Mouse (Mus musculus) hindbrain, postnatal 0 days (tissue): Measurements from ENCODE around the gene Wfdc8. TPM values are rescaled to one million over a fixed set of nuclear protein-coding genes. Genes with fewer than 3 reads are reported as not detected.
"Not testable (repeated sequence)": the region's sequence is repeated elsewhere in the genome, so short reads cannot be mapped to it uniquely, and the experiment has no call there.

Experiments
- ATAC-seq: fragments of 200-750 bp; cut with Nextera tagmentation; 2 replicates; pipeline ENCODE4 v1.8.0; 2017; ENCODE audit warnings: mild to moderate bottlenecking, moderate TSS enrichment, moderate library complexity
- DNase-seq: peaks from one replicate; pipeline ENCODE4 v3.0.0-alpha.2; 2015; ENCODE audit warnings: low spot score
- H3K27ac ChIP-seq: fragments of 300-500 bp; sonication (generic); 2 replicates; pipeline ENCODE4 v1.5.1; 2014; ENCODE audit warnings: mild to moderate bottlenecking
- H3K27me3 ChIP-seq: fragments of 300-500 bp; sonication (generic); 2 replicates; pipeline ENCODE4 v1.6.1; 2014; ENCODE audit warnings: low read length, mixed read lengths; ENCODE audit not compliant: insufficient read depth
- H3K36me3 ChIP-seq: fragments of 300-500 bp; sonication (generic); 2 replicates; pipeline ENCODE4 v1.6.1; 2014; ENCODE audit warnings: low read length, mixed read lengths; ENCODE audit not compliant: insufficient read depth
- H3K4me1 ChIP-seq: fragments of 300-500 bp; sonication (generic); 2 replicates; pipeline ENCODE4 v1.6.1; 2014; ENCODE audit warnings: antibody characterized with exemption, low read length, mixed read lengths; ENCODE audit not compliant: insufficient read depth
- H3K4me2 ChIP-seq: fragments of 300-500 bp; sonication (generic); 2 replicates; pipeline ENCODE4 v1.6.1; 2014; ENCODE audit warnings: low read depth, mild to moderate bottlenecking, low read length, moderate library complexity, mixed read lengths
- H3K4me3 ChIP-seq: fragments of 300-500 bp; sonication (generic); 2 replicates; pipeline ENCODE4 v1.5.1; 2014; ENCODE audit warnings: low read length
- H3K9ac ChIP-seq: fragments of 300-500 bp; sonication (generic); replicated peaks from 2 replicates; pipeline ENCODE4 v1.6.1; 2014; ENCODE audit warnings: mild to moderate bottlenecking, low read length, moderate library complexity, mixed read lengths
- H3K9me3 ChIP-seq: fragments of 300-500 bp; sonication (generic); 2 replicates; pipeline ENCODE4 v1.6.1; 2016; ENCODE audit warnings: low read length, mixed read lengths
- CTCF ChIP-seq: IDR thresholded peaks from 2 replicates; pipeline ENCODE4 v1.5.1; 2016; ENCODE audit warnings: antibody characterized with exemption, control low read depth, low read depth
- WGBS: fragments of 180-500 bp; shearing (Covaris S2); extraction: QIAGEN DNeasy Blood & Tissue Kit; methylation state at CpG from one replicate; pipeline ENCODE4 v1.1.7; 2014; 5-methylcytosine and 5-hydroxymethylcytosine counted together
- polyA plus RNA-seq: library from polyadenylated mRNA; unstranded; fragments of >200 nt; fragmentation: Nextera tagmentation; extraction: Ambion mirVana; gene quantifications from 2 replicates; pipeline ENCODE4 v1.2.1, GENCODE M21; 2015
- total RNA-seq: library from RNA; depleted of rRNA; stranded (reverse); fragments of >200 nt; gene quantifications from 2 replicates; pipeline ENCODE4 v1.2.3, GENCODE M21; 2014; rRNA removed

Wfdc8 gene
- total RNA-seq (not detected in 2 replicates), polyA plus RNA-seq (not detected in 2 replicates)

DNA sequence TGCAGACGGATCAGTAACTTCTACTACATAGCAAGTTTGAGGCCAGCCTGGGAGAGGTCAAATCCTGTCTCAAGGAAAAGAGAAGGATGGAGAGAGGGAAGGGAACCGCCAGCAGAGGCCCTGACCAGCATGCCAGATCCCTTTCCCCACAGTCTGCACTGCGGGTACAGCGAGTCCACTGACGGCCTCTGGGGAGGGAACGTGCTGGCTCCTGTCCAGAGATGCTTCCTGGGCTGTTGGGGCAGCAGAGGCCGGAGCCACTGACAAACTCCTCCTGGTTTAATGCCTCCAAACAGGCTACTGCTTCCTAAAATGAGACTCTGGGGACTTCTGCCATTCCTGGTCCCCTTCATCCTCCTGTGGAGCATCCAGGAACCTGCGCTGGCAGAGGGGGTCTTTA lies at the start of gene Wfdc8, which contains the start of gene Wfdc6b:
Gene Wfdc8, minus strand, starts transcription at position 156 of the 400 bp plus-strand sequence.
Gene Wfdc6b, plus strand, starts transcription at position 52 of the 400 bp plus-strand sequence.
- DNase-seq, H3K36me3 ChIP-seq, H3K9me3 ChIP-seq, H3K9ac ChIP-seq, H3K4me2 ChIP-seq, H3K27ac ChIP-seq, H3K4me1 ChIP-seq, ATAC-seq, H3K4me3 ChIP-seq, H3K27me3 ChIP-seq: not testable (repeated sequence)
- WGBS: 41% methylated on average over 8 of the region's 8 CpGs

DNA sequence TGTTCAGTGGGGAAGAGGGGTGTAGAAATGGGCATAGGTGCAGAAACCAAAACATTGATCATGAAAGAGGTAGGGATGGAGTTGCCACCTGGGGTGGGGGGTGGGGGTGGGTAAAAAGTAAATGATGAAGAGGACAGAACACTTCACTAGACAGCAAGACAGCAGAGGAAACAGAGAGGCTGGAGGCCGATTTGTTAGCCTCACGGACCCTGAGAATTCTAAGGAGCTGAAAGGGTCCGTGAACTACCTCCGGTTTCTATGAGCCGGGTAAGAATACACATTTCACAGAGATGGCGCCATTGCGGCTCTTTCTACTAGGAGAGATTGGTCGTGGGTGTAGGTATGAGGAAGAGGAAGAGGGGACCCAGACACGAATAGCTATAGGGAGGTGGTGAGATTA lies 43.1 kb upstream of the Wfdc8 start, which contains the start of gene Wfdc9:
Gene Wfdc9, minus strand, starts transcription at position 101 of the 400 bp plus-strand sequence.
- Histone ChIP-seq H3K4me1 (no peaks in the 10 kb centered on the region), H3K9me3 (no peaks in the 10 kb centered on the region), H3K4me2 (no peak within 1 kb of the TSS), H3K36me3 (no peaks in the 10 kb centered on the region), H3K9ac (no peak within 1 kb of the TSS), H3K4me3 (no peak within 1 kb of the TSS), H3K27me3 (no peaks in the 10 kb centered on the region), H3K27ac (no peak within 1 kb of the TSS)
- no peak for ATAC-seq
- no peak for TF ChIP-seq CTCF
- WGBS: 85% methylated on average over 9 of the region's 9 CpGs
- no peak for DNase-seq

DNA sequence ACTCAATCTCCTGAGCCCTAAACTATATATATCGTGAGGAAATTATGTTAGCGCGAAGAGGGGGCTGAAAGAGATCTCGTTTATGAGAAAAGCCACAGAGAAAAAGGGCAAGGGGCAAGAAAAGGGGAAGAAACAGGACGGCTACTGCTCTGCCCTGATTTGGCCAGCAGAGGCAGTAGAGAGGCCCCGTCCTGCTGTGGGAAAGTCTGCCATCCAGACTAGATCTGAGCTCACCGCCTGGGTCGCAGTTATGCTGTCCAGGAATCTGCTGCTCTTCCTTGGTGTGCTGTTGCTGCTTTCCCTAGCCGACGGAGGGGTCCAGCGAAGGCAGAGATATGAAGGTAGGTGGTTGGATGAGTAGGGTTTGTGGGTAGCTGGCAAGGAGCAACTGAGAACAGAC lies 42.4 kb upstream of the Wfdc8 start, which contains the start of gene Wfdc10:
Gene Wfdc10, plus strand, starts transcription at position 189 of the 400 bp plus-strand sequence.
- 16% methylated on average over 11 of the region's 11 CpGs for WGBS
- H3K9me3 ChIP-seq: no peaks in the 10 kb centered on the region
- no peaks in the 10 kb centered on the region for H3K27me3 ChIP-seq
- DNase-seq (peak; percentile 63), ATAC-seq (peak; percentile 49; the same call in 1 of the 2 replicates)
- peak; percentile 88 for TF ChIP-seq CTCF
- H3K27ac ChIP-seq: no peak within 1 kb of the TSS
- H3K4me3 ChIP-seq: no peak within 1 kb of the TSS
- no peaks in the 10 kb centered on the region for H3K36me3 ChIP-seq
- no peak within 1 kb of the TSS for H3K9ac ChIP-seq
- H3K4me1 ChIP-seq: no peaks in the 10 kb centered on the region
- H3K4me2 ChIP-seq: no peak within 1 kb of the TSS

DNA sequence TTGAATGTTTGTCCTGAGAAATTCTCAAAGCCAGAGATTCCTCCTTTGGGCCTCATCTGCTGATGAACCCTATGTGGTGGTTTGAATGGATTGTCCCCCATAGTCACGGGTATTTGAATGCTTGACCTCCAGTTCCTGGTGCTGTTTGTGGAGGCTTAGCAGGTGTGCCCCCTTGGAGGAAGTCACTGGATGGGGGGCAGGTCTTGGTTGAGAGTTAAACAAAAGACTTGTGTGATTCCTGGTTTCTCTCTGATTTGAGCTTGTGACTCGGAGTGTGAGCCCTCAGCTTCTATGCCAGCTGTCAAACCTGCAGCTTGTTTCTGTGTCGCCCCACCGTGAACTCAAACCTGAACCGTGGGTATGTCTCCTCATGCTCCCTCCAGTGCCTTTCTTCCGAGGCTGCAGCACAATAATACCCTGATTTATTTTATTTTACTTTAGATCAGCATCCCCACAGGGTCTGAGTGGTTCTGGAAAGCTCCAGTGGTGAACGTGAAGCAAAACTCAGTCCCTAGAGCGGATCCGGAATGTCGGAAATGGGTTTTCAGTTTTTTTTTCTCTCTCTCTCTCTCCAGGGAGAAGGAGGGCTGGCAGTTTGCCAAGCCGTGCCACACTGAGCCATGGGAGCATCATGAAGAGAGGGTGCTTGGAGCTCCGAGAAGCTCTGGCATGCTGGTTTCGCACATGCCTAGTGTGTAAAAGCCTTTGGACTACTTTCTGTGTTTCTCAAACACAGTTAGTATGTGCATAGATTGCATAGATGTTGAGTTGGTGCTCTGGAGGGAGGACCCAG lies 28.7 kb upstream of the Wfdc8 start:
- H3K36me3 ChIP-seq: no peaks in the 10 kb centered on the region
- ATAC-seq: no peak

DNA sequence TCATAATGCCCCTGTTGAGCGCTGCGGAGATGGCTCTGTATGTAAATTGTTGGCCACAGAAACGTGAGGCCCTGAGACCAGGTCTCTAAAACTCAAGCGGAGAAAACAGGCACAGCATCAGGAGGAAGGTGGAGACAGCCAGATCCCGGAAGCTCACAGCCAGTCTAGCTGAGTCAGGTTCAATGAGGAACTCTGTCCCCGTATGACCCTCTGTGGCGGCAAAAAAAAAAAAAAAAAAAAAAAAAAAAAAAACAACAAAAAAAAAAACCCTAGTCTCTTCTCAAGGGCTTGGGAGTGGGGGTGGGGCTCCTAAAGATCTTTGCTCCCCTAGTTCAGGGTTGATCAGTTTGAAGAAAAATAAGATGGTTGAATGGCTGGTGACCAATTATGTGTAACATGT lies 27.7 kb upstream of the Wfdc8 start:
- Histone ChIP-seq H3K4me2 (no peak overlapping the region), H3K27me3 (no peaks in the 10 kb centered on the region), H3K36me3 (no peaks in the 10 kb centered on the region), H3K9me3 (no peaks in the 10 kb centered on the region), H3K4me1 (no peaks in the 10 kb centered on the region), H3K9ac (no peak overlapping the region), H3K4me3 (no peak overlapping the region), H3K27ac (no peak overlapping the region)
- DNase-seq: no peak
- no peak for ATAC-seq
- TF ChIP-seq CTCF: no peak
- WGBS: 68% methylated on average over 7 of the region's 7 CpGs

More for the DNA sequence above, 28.7 kb upstream of the Wfdc8 start:
- Histone ChIP-seq H3K27ac (no peak overlapping the region), H3K27me3 (no peaks in the 10 kb centered on the region), H3K4me2 (no peak overlapping the region), H3K9me3 (no peaks in the 10 kb centered on the region), H3K4me3 (no peak overlapping the region), H3K4me1 (no peaks in the 10 kb centered on the region), H3K9ac (no peak overlapping the region)
- 58% methylated on average over 13 of the region's 13 CpGs for WGBS
- no peak for DNase-seq
- TF ChIP-seq CTCF: no peak

DNA sequence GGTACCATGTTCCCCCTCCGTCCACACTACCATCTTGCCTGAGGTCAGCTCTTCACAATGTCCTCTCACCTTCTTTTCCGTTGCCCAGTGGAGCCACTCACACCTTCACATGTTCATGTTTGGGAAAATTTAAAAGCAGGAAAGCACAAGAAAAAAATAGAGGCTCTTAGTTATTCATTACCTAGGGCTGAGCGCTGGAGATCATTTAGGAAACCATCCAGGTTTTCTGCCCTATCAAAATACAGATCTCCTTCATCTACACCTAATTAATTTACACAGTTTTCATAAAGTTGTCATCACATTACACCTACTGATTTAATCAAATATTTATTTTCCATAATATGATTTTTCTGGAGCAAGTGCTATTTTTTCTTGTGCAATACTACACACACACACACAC lies 25.3 kb upstream of the Wfdc8 start, which contains the start of gene Wfdc16:
Gene Wfdc16, minus strand, starts transcription at position 101 of the 400 bp plus-strand sequence.
- Histone ChIP-seq H3K9me3 (no peaks in the 10 kb centered on the region), H3K27ac (no peak within 1 kb of the TSS), H3K4me3 (no peak within 1 kb of the TSS), H3K4me2 (no peak within 1 kb of the TSS), H3K36me3 (no peaks in the 10 kb centered on the region), H3K27me3 (no peaks in the 10 kb centered on the region), H3K9ac (no peak within 1 kb of the TSS), H3K4me1 (no peaks in the 10 kb centered on the region)
- no peak for ATAC-seq
- WGBS: 89% methylated on average over 3 of the region's 3 CpGs
- TF ChIP-seq CTCF: no peak
- DNase-seq: no peak

DNA sequence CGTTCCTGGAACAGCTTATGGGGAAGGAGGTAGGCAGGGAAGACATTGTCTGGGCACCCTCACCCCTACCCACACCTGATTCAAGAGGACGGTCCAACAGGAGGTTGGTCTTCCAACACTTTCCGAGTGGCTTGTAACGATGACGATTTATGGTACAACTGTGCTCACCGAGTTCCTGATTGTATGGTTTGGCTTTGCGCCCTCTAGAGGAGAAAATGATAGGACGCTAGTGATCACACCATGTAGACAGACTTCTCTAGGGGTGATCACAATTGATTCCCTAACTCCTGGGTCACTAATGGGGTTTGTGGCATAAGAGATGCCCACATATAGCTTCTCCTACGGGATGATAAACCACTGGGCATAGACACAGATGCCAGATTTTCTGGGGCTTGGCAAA lies 21.8 kb upstream of the Wfdc8 start:
- no peak overlapping the region for H3K9ac ChIP-seq
- H3K27me3 ChIP-seq: no peaks in the 10 kb centered on the region
- H3K36me3 ChIP-seq: no peaks in the 10 kb centered on the region
- TF ChIP-seq CTCF: peak; percentile 28
- no peaks in the 10 kb centered on the region for H3K9me3 ChIP-seq
- ATAC-seq (no peak), DNase-seq (no peak)
- H3K4me2 ChIP-seq: no peak overlapping the region
- H3K4me1 ChIP-seq: no peaks in the 10 kb centered on the region
- no peak overlapping the region for H3K27ac ChIP-seq
- no peak overlapping the region for H3K4me3 ChIP-seq
- WGBS: 83% methylated on average over 9 of the region's 9 CpGs
